Mouse (Mus musculus) neural tube, embryonic 10.5 days (tissue): Measurements from ENCODE around the gene Gm10961.
A peak's percentile ranks its signal among the peaks of the same experiment; 100 is the strongest.

Experiments
- DNase-seq: peaks from one replicate; pipeline ENCODE4 v3.0.0-alpha.2; 2017; ENCODE audit warnings: low spot score; ENCODE audit errors: extremely low spot score

Gene Gm10961

GRCm38 (mm10) chr3:107630682-107631522 is at the start of gene Gm10961:
TSS of gene Gm10961 (plus strand) at chr3:107631322.
- no peak for DNase-seq

- DNase-seq: no peak
These were observed 48.8 kb upstream of the Gm10961 start for GRCm38 (mm10) chr3:107582130-107582874.

- peak; percentile 68 for DNase-seq
These were observed 48.0 kb upstream of the Gm10961 start for GRCm38 (mm10) chr3:107582875-107583767.

- peak; percentile 44 for DNase-seq
These were observed 47.2 kb upstream of the Gm10961 start for GRCm38 (mm10) chr3:107583893-107584292.

- DNase-seq: no peak
These were observed 44.6 kb upstream of the Gm10961 start for GRCm38 (mm10) chr3:107586504-107586903.

- DNase-seq: no peak
These were observed 39.5 kb upstream of the Gm10961 start for GRCm38 (mm10) chr3:107591612-107592011.

GRCm38 (mm10) chr3:107593632-107594031 is 37.5 kb upstream of the Gm10961 start:
- DNase-seq: no peak

GRCm38 (mm10) chr3:107594662-107595263 is 36.4 kb upstream of the Gm10961 start, which contains the start of gene Alx3:
TSS of gene Alx3 (plus strand) at chr3:107595031.
- DNase-seq: peak; percentile 50

GRCm38 (mm10) chr3:107595264-107595937 is 35.7 kb upstream of the Gm10961 start:
- DNase-seq: peak; percentile 74

- peak; percentile 82 for DNase-seq
These were observed 35.1 kb upstream of the Gm10961 start for GRCm38 (mm10) chr3:107595938-107596461.

DNA sequence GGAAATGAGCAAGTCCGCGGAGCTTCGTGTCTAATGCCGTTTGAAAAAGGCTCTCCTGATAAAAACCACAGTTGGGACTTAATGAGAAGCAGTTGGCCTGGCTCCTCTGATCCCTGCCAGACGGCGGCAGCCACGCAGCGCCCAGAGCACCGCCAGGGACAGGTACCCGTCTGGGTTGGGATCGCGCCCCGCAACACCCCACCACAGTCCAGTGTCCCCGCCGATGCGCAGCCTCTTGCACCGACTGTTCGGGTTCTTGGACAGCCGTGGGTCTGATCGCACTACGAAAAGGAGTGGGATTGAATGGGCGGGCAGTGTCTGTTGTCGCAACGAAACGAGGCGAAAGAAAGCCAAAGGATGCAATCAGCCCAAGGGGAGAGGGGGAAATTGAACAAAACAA is 34.6 kb upstream of the Gm10961 start:
- no peak for DNase-seq

DNA sequence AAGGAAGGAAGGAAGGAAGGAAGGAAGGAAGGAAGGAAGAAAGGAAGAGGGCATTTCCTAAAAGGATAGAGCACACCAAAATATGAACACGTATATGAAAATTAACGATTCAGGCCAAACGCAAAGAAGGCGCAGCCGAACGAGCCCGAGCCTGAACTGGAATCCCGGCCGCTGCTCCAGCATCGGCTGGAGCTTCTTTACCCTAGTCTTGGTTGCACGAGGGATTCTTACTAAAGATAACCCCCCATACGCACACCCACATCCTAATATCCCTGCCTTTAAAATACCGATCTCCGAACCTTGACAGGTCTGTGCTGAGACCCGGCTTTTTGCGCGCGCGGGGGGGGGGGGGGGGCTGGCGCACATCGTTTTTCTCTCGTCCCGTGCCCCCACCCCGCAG is 34.0 kb upstream of the Gm10961 start:
- no peak for DNase-seq

GRCm38 (mm10) chr3:107597586-107598389 is 33.3 kb upstream of the Gm10961 start:
- peak; percentile 54 for DNase-seq

DNA sequence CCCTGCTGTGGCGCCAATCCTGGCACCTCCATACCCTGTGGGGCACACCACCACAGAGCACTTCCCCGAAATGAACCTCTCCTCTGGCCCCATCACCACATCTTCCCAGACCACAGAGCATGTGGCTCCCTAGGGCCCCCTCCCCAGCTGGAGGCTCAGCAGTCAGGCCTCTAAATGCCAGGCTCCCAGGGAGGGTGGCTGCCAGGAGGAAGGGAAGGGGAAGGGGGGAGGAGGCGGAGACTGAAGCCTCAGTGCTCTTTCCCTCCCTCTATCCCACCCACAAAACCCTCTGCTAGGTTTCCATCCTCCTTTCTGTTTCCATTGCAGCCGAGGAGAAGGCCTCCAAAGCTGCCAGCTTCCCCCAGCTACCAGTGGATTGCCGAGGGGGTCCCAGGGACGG is 31.0 kb upstream of the Gm10961 start:
- no peak for DNase-seq

- DNase-seq: peak; percentile 58
These were observed 25.8 kb upstream of the Gm10961 start for GRCm38 (mm10) chr3:107605304-107605703.

DNA sequence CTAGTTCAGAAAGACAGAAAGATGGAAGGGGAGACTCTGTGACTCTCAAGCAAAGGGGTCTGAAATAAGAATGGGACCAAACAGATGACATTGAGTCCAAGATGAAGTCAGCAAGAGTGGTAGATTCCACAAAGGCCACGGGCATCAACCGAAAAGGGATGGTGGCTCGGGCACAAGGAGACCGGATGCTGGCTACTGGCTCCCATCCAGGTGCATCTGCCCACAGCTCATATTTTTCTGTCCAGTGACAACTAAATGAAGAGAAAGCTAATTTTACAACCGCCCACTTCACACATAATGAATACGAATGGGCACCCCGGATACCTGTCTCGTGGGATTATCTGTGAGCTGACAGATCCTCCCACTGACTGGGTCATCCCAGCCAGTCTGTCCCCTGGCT is 23.9 kb upstream of the Gm10961 start:
- no peak for DNase-seq

GRCm38 (mm10) chr3:107608808-107609207 is 22.3 kb upstream of the Gm10961 start:
- no peak for DNase-seq

DNA sequence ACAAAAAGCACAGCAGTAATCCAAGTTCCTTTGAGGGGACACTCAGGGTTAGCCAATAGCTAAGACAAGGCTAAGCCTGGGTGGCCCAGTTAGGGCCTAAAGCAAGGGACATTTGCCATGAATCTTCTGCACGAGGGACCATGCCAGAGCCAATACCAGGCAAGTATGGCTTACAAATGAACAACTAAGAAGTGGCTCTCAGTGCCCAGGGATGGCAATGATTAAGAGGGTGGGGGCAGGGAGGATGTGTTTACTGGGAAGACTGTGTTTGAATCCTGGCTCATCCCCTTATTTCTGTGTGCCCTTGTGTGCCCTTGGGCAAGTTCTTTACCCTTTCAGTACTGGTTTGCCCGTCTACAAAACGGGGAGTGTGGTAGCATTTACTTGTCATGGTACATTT is 21.7 kb upstream of the Gm10961 start:
- no peak for DNase-seq

- DNase-seq: no peak
These were observed 19.7 kb upstream of the Gm10961 start for GRCm38 (mm10) chr3:107611394-107611793.
